Mouse (Mus musculus): ENCODE data around the gene Bcl2. TPM values are rescaled to one million over a fixed set of nuclear protein-coding genes. Genes with fewer than 3 reads are reported as not detected.

Bcl2 gene
- polyA plus RNA-seq, 1 experiment from 2014 or later = 10.1 TPM

GRCm38 (mm10) chr1:106630973-106631372, 83.1 kb downstream of the Bcl2 start:
- Histone ChIP-seq H3K4me1 (ENCODE audit: control insufficient read depth, insufficient read depth, low read length) (peaks cover 3% of the 10 kb centered on the region; the same call in 1 of the 2 replicates), H3K27ac (replicated peaks; ENCODE audit: low read depth, low read length) (no peak overlapping the region), H3K27me3 (ENCODE audit: control insufficient read depth, insufficient read depth, low read length) (no peaks in the 10 kb centered on the region), H3K9ac (ENCODE audit: low read length) (no peak overlapping the region), H3K9me3 (ENCODE audit: control insufficient read depth, low read length) (no peaks in the 10 kb centered on the region), H3K36me3 (ENCODE audit: control insufficient read depth, insufficient read depth, low read length) (no peaks in the 10 kb centered on the region), H3K4me2 (ENCODE audit: low read depth, severe bottlenecking) (no peak overlapping the region), H3K4me3 (ENCODE audit: low read depth, low read length) (no peak overlapping the region)
- WGBS = 90% methylated on average over 2 of the region's 2 CpGs
- DNase-seq (ENCODE audit: low spot score) = no peak
- no peak for ATAC-seq (ENCODE audit: insufficient number of reproducible peaks, low FRiP score, low TSS enrichment, low read depth)

GRCm38 (mm10) chr1:106629931-106630682, 84.0 kb downstream of the Bcl2 start:
- Histone ChIP-seq H3K4me3 (ENCODE audit: low read depth, low read length) (no peak overlapping the region), H3K9ac (ENCODE audit: low read length) (no peak overlapping the region), H3K4me1 (ENCODE audit: control insufficient read depth, insufficient read depth, low read length) (peaks cover 3% of the 10 kb centered on the region; the same call in 1 of the 2 replicates), H3K27ac (replicated peaks; ENCODE audit: low read depth, low read length) (no peak overlapping the region), H3K9me3 (ENCODE audit: control insufficient read depth, low read length) (no peaks in the 10 kb centered on the region), H3K27me3 (ENCODE audit: control insufficient read depth, insufficient read depth, low read length) (no peaks in the 10 kb centered on the region), H3K4me2 (ENCODE audit: low read depth, severe bottlenecking) (no peak overlapping the region), H3K36me3 (ENCODE audit: control insufficient read depth, insufficient read depth, low read length) (no peaks in the 10 kb centered on the region)
- ATAC-seq (ENCODE audit: insufficient number of reproducible peaks, low FRiP score, low TSS enrichment, low read depth) (0 out of 2 replicates have a peak, but pooled peaks have one; percentile 27), DNase-seq (ENCODE audit: low spot score) (no peak)
- WGBS = 22% methylated on average over 4 of the region's 4 CpGs

- 7% methylated on average over 4 of the region's 4 CpGs for WGBS
- ATAC-seq (ENCODE audit: insufficient number of reproducible peaks, low FRiP score, low TSS enrichment, low read depth) = no peak
Observed at GRCm38 (mm10) chr1:106629470-106629830, 84.6 kb downstream of the Bcl2 start.

GRCm38 (mm10) chr1:106628718-106629469, 85.2 kb downstream of the Bcl2 start:
- DNase-seq (ENCODE audit: low spot score) = peak; percentile 48
- peaks cover 3% of the 10 kb centered on the region; the same call in 1 of the 2 replicates for H3K4me1 ChIP-seq (ENCODE audit: control insufficient read depth, insufficient read depth, low read length)
- 23% methylated on average over 3 of the region's 3 CpGs for WGBS

More at GRCm38 (mm10) chr1:106629470-106629830, 84.6 kb downstream of the Bcl2 start:
- DNase-seq (ENCODE audit: low spot score) = no peak
- H3K27me3 ChIP-seq (ENCODE audit: control insufficient read depth, insufficient read depth, low read length) = no peaks in the 10 kb centered on the region
- no peaks in the 10 kb centered on the region for H3K9me3 ChIP-seq (ENCODE audit: control insufficient read depth, low read length)
- H3K27ac ChIP-seq (replicated peaks; ENCODE audit: low read depth, low read length) = no peak overlapping the region
- no peak overlapping the region for H3K4me3 ChIP-seq (ENCODE audit: low read depth, low read length)
- no peak overlapping the region for H3K9ac ChIP-seq (ENCODE audit: low read length)
- H3K4me1 ChIP-seq (ENCODE audit: control insufficient read depth, insufficient read depth, low read length) = peaks cover 3% of the 10 kb centered on the region; the same call in 1 of the 2 replicates
- H3K36me3 ChIP-seq (ENCODE audit: control insufficient read depth, insufficient read depth, low read length) = no peaks in the 10 kb centered on the region
- no peak overlapping the region for H3K4me2 ChIP-seq (ENCODE audit: low read depth, severe bottlenecking)

GRCm38 (mm10) chr1:106628279-106628678, 85.8 kb downstream of the Bcl2 start:
- no peaks in the 10 kb centered on the region for H3K9me3 ChIP-seq (ENCODE audit: control insufficient read depth, low read length)
- no peaks in the 10 kb centered on the region for H3K36me3 ChIP-seq (ENCODE audit: control insufficient read depth, insufficient read depth, low read length)
- DNase-seq (ENCODE audit: low spot score) = no peak
- no peaks in the 10 kb centered on the region for H3K27me3 ChIP-seq (ENCODE audit: control insufficient read depth, insufficient read depth, low read length)
- peaks cover 3% of the 10 kb centered on the region; the same call in 1 of the 2 replicates for H3K4me1 ChIP-seq (ENCODE audit: control insufficient read depth, insufficient read depth, low read length)
- ATAC-seq (ENCODE audit: insufficient number of reproducible peaks, low FRiP score, low TSS enrichment, low read depth) = no peak
- H3K9ac ChIP-seq (ENCODE audit: low read length) = no peak overlapping the region
- H3K4me3 ChIP-seq (ENCODE audit: low read depth, low read length) = no peak overlapping the region
- H3K4me2 ChIP-seq (ENCODE audit: low read depth, severe bottlenecking) = no peak overlapping the region
- no peak overlapping the region for H3K27ac ChIP-seq (replicated peaks; ENCODE audit: low read depth, low read length)

More at GRCm38 (mm10) chr1:106628718-106629469, 85.2 kb downstream of the Bcl2 start:
- Histone ChIP-seq H3K36me3 (ENCODE audit: control insufficient read depth, insufficient read depth, low read length) (no peaks in the 10 kb centered on the region), H3K4me3 (ENCODE audit: low read depth, low read length) (no peak overlapping the region), H3K9me3 (ENCODE audit: control insufficient read depth, low read length) (no peaks in the 10 kb centered on the region), H3K9ac (ENCODE audit: low read length) (no peak overlapping the region), H3K4me2 (ENCODE audit: low read depth, severe bottlenecking) (no peak overlapping the region), H3K27ac (replicated peaks; ENCODE audit: low read depth, low read length) (no peak overlapping the region; the same call in 1 of the 2 replicates), H3K27me3 (ENCODE audit: control insufficient read depth, insufficient read depth, low read length) (no peaks in the 10 kb centered on the region)
- peak; percentile 70 for ATAC-seq (ENCODE audit: insufficient number of reproducible peaks, low FRiP score, low TSS enrichment, low read depth)

GRCm38 (mm10) chr1:106627241-106627640, 86.8 kb downstream of the Bcl2 start:
- Histone ChIP-seq H3K9me3 (ENCODE audit: control insufficient read depth, low read length) (no peaks in the 10 kb centered on the region), H3K36me3 (ENCODE audit: control insufficient read depth, insufficient read depth, low read length) (no peaks in the 10 kb centered on the region), H3K4me2 (ENCODE audit: low read depth, severe bottlenecking) (no peak overlapping the region), H3K9ac (ENCODE audit: low read length) (no peak overlapping the region), H3K27me3 (ENCODE audit: control insufficient read depth, insufficient read depth, low read length) (no peaks in the 10 kb centered on the region), H3K4me3 (ENCODE audit: low read depth, low read length) (no peak overlapping the region), H3K4me1 (ENCODE audit: control insufficient read depth, insufficient read depth, low read length) (peaks cover 3% of the 10 kb centered on the region; the same call in 1 of the 2 replicates), H3K27ac (replicated peaks; ENCODE audit: low read depth, low read length) (no peak overlapping the region)
- no peak for DNase-seq (ENCODE audit: low spot score)
- 82% methylated on average over 5 of the region's 5 CpGs for WGBS
- no peak for ATAC-seq (ENCODE audit: insufficient number of reproducible peaks, low FRiP score, low TSS enrichment, low read depth)

GRCm38 (mm10) chr1:106620174-106620931, 93.7 kb downstream of the Bcl2 start:
- no peaks in the 10 kb centered on the region for H3K36me3 ChIP-seq (ENCODE audit: control insufficient read depth, insufficient read depth, low read length)
- H3K4me3 ChIP-seq (ENCODE audit: low read depth, low read length) = no peak overlapping the region
- 74% methylated on average over 3 of the region's 3 CpGs for WGBS
- DNase-seq (ENCODE audit: low spot score) (no peak), ATAC-seq (ENCODE audit: insufficient number of reproducible peaks, low FRiP score, low TSS enrichment, low read depth) (no peak)
- H3K27ac ChIP-seq (replicated peaks; ENCODE audit: low read depth, low read length) = no peak overlapping the region
- no peaks in the 10 kb centered on the region for H3K27me3 ChIP-seq (ENCODE audit: control insufficient read depth, insufficient read depth, low read length)
- H3K4me1 ChIP-seq (ENCODE audit: control insufficient read depth, insufficient read depth, low read length) = no peaks in the 10 kb centered on the region
- H3K9me3 ChIP-seq (ENCODE audit: control insufficient read depth, low read length) = no peaks in the 10 kb centered on the region
- H3K4me2 ChIP-seq (ENCODE audit: low read depth, severe bottlenecking) = no peak overlapping the region
- no peak overlapping the region for H3K9ac ChIP-seq (ENCODE audit: low read length)

GRCm38 (mm10) chr1:106618814-106619213, 95.3 kb downstream of the Bcl2 start:
- Histone ChIP-seq H3K27ac (replicated peaks; ENCODE audit: low read depth, low read length) (no peak overlapping the region), H3K9me3 (ENCODE audit: control insufficient read depth, low read length) (no peaks in the 10 kb centered on the region), H3K27me3 (ENCODE audit: control insufficient read depth, insufficient read depth, low read length) (no peaks in the 10 kb centered on the region), H3K36me3 (ENCODE audit: control insufficient read depth, insufficient read depth, low read length) (no peaks in the 10 kb centered on the region), H3K4me2 (ENCODE audit: low read depth, severe bottlenecking) (no peak overlapping the region), H3K4me1 (ENCODE audit: control insufficient read depth, insufficient read depth, low read length) (no peaks in the 10 kb centered on the region), H3K9ac (ENCODE audit: low read length) (no peak overlapping the region), H3K4me3 (ENCODE audit: low read depth, low read length) (no peak overlapping the region)
- ATAC-seq (ENCODE audit: insufficient number of reproducible peaks, low FRiP score, low TSS enrichment, low read depth) (no peak), DNase-seq (ENCODE audit: low spot score) (no peak)
- 75% methylated on average over 3 of the region's 3 CpGs for WGBS
